Mouse (Mus musculus): ENCODE measurements around the gene Mmp21.
"Not testable (repeated sequence)": the region's sequence is repeated elsewhere in the genome, so short reads cannot be mapped to it uniquely, and the experiment has no call there.

The Mmp21 gene

GRCm38 (mm10) chr7:133679961-133680360, at the start of gene Mmp21:
Gene Mmp21 (minus strand): TSS chr7:133680061.
- DNase-seq (ENCODE audit: low spot score in 2 of 2): no peak

GRCm38 (mm10) chr7:133729351-133729750, 49.5 kb upstream of the Mmp21 start:
- no peak for DNase-seq (ENCODE audit: low spot score in 2 of 2)

GRCm38 (mm10) chr7:133727027-133727426, 47.2 kb upstream of the Mmp21 start:
- no peak for DNase-seq (ENCODE audit: low spot score in 2 of 2)

GRCm38 (mm10) chr7:133725571-133725970, 45.7 kb upstream of the Mmp21 start:
- no peak for DNase-seq (ENCODE audit: low spot score in 2 of 2)

- DNase-seq (ENCODE audit: low spot score in 2 of 2): no peak
These were observed 45.0 kb upstream of the Mmp21 start for GRCm38 (mm10) chr7:133724844-133725243.

GRCm38 (mm10) chr7:133720616-133721015, 40.8 kb upstream of the Mmp21 start:
- DNase-seq (ENCODE audit: low spot score in 2 of 2): no peak

GRCm38 (mm10) chr7:133718580-133718979, 38.7 kb upstream of the Mmp21 start:
- DNase-seq (ENCODE audit: low spot score in 2 of 2): no peak

- DNase-seq (ENCODE audit: low spot score in 2 of 2): no peak
These were observed 35.5 kb upstream of the Mmp21 start for GRCm38 (mm10) chr7:133715387-133715786.

- DNase-seq (ENCODE audit: low spot score in 2 of 2): no peak
These were observed 27.4 kb upstream of the Mmp21 start for GRCm38 (mm10) chr7:133707301-133707700.

- no peak for DNase-seq (ENCODE audit: low spot score in 2 of 2)
These were observed 24.0 kb upstream of the Mmp21 start for GRCm38 (mm10) chr7:133703906-133704305.

- DNase-seq (ENCODE audit: low spot score in 2 of 2): peak; percentile 48 to 62
These were observed 22.5 kb upstream of the Mmp21 start for GRCm38 (mm10) chr7:133702333-133702732.

- no peak for DNase-seq (ENCODE audit: low spot score in 2 of 2)
These were observed 21.5 kb upstream of the Mmp21 start for GRCm38 (mm10) chr7:133701366-133701765.

GRCm38 (mm10) chr7:133699885-133700284, 20.0 kb upstream of the Mmp21 start:
- no peak for DNase-seq (ENCODE audit: low spot score in 2 of 2)

- DNase-seq (ENCODE audit: low spot score in 2 of 2): no peak
These were observed 18.3 kb upstream of the Mmp21 start for GRCm38 (mm10) chr7:133698021-133698709.

GRCm38 (mm10) chr7:133685644-133686043, 5.8 kb upstream of the Mmp21 start:
- DNase-seq (ENCODE audit: low spot score in 2 of 2): not testable (repeated sequence)

GRCm38 (mm10) chr7:133684701-133685100, 4.8 kb upstream of the Mmp21 start:
- DNase-seq (ENCODE audit: low spot score in 2 of 2): no peak

- no peak for DNase-seq (ENCODE audit: low spot score in 2 of 2)
These were observed 4.2 kb upstream of the Mmp21 start for GRCm38 (mm10) chr7:133684110-133684509.

GRCm38 (mm10) chr7:133683626-133684025, 3.8 kb upstream of the Mmp21 start:
- DNase-seq (ENCODE audit: low spot score in 2 of 2): no peak

- no peak for DNase-seq (ENCODE audit: low spot score in 2 of 2)
These were observed 422 bp downstream of the Mmp21 start for GRCm38 (mm10) chr7:133679439-133679838.

- no peak for DNase-seq (ENCODE audit: low spot score in 2 of 2)
These were observed 1.1 kb downstream of the Mmp21 start for GRCm38 (mm10) chr7:133678716-133679115.

- no peak for DNase-seq (ENCODE audit: low spot score in 2 of 2)
These were observed 3.9 kb downstream of the Mmp21 start for GRCm38 (mm10) chr7:133676002-133676401.

GRCm38 (mm10) chr7:133670846-133671245, 9.0 kb downstream of the Mmp21 start:
- no peak for DNase-seq (ENCODE audit: low spot score in 2 of 2)

GRCm38 (mm10) chr7:133669946-133670345, 9.9 kb downstream of the Mmp21 start:
- DNase-seq (ENCODE audit: low spot score in 2 of 2): no peak

- DNase-seq (ENCODE audit: low spot score in 2 of 2): no peak
These were observed 10.8 kb downstream of the Mmp21 start for GRCm38 (mm10) chr7:133669071-133669470.

All from spleen, postnatal 14 days (tissue).